Mouse (Mus musculus) liver, adult 2 months (tissue): ENCODE measurements at regions not wholly inside any gene's neighbourhood (a gene's known extent, or its start where the extent isn't known, plus 50 kb on each side); places are given as distances from the start of the nearest gene placed in this dataset.

Experiments used
- CTCF ChIP-seq: fragments of 200-500 bp; IDR thresholded peaks from 2 replicates; pipeline ENCODE4 v1.5.1; 2011; ENCODE audit warnings: low read depth, low read length, control low read depth
- POLR2A ChIP-seq: fragments of 200-500 bp; IDR thresholded peaks from 2 replicates; pipeline ENCODE4 v1.6.1; 2011; ENCODE audit warnings: low read length, control low read depth; ENCODE audit not compliant: insufficient read depth; ENCODE audit errors: extremely low read depth

- TF ChIP-seq CTCF (no peak), POLR2A (no peak)
These were observed 273.3 kb upstream of the Zfp637 start for GRCm38 (mm10) chr6:117567691-117568090.
